Mouse (Mus musculus) neural tube, embryonic 15.5 days (tissue): Measurements from ENCODE around the gene Ift20. TPM values are rescaled to one million over a fixed set of nuclear protein-coding genes. Genes with fewer than 3 reads are reported as not detected.
A peak's percentile ranks its signal among the peaks of the same experiment; 100 is the strongest.

Source experiments
- ATAC-seq: fragments of 200-750 bp; cut with Nextera tagmentation; 2 replicates; pipeline ENCODE4 v1.8.0; 2017; ENCODE audit warnings: mild to moderate bottlenecking, moderate TSS enrichment, moderate library complexity; ENCODE audit not compliant: low FRiP score
- H3K27ac ChIP-seq: fragments of 300-500 bp; sonication (generic); replicated peaks from 2 replicates; pipeline ENCODE4 v1.5.1; 2015; ENCODE audit warnings: mild to moderate bottlenecking, inconsistent platforms
- H3K27me3 ChIP-seq: fragments of 300-500 bp; sonication (generic); replicated peaks from 2 replicates; pipeline ENCODE4 v1.6.1; 2015; ENCODE audit warnings: inconsistent platforms
- H3K36me3 ChIP-seq: fragments of 300-500 bp; sonication (generic); 2 replicates; pipeline ENCODE4 v1.6.1; 2015; ENCODE audit warnings: inconsistent platforms
- H3K4me1 ChIP-seq: fragments of 300-500 bp; sonication (generic); 2 replicates; pipeline ENCODE4 v1.6.1; 2015; ENCODE audit warnings: inconsistent platforms
- H3K4me2 ChIP-seq: fragments of 300-500 bp; sonication (generic); 2 replicates; pipeline ENCODE4 v1.6.1; 2015; ENCODE audit warnings: inconsistent platforms, mild to moderate bottlenecking, moderate library complexity
- H3K4me3 ChIP-seq: fragments of 300-500 bp; sonication (generic); replicated peaks from 2 replicates; pipeline ENCODE4 v1.5.1; 2015; ENCODE audit warnings: mild to moderate bottlenecking, inconsistent platforms
- H3K9ac ChIP-seq: fragments of 300-500 bp; sonication (generic); replicated peaks from 2 replicates; pipeline ENCODE4 v1.6.1; 2015; ENCODE audit warnings: mild to moderate bottlenecking, inconsistent platforms
- H3K9me3 ChIP-seq: fragments of 300-500 bp; sonication (generic); replicated peaks from 2 replicates; pipeline ENCODE4 v1.6.1; 2016; ENCODE audit warnings: inconsistent platforms
- WGBS: fragments of 180-500 bp; shearing (Covaris S2); methylation state at CpG from one replicate; pipeline ENCODE4 v1.1.7; 2015; ENCODE audit warnings: mixed read lengths; 5-methylcytosine and 5-hydroxymethylcytosine counted together
- polyA plus RNA-seq: library from polyadenylated mRNA; unstranded; fragments of >200 nt; fragmentation: Nextera tagmentation; extraction: Ambion mirVana; gene quantifications from 2 replicates; pipeline ENCODE4 v1.2.1, GENCODE M21; 2015

Ift20 gene
- polyA plus RNA-seq, 1 experiment from 2014 or later: 120 TPM

DNA sequence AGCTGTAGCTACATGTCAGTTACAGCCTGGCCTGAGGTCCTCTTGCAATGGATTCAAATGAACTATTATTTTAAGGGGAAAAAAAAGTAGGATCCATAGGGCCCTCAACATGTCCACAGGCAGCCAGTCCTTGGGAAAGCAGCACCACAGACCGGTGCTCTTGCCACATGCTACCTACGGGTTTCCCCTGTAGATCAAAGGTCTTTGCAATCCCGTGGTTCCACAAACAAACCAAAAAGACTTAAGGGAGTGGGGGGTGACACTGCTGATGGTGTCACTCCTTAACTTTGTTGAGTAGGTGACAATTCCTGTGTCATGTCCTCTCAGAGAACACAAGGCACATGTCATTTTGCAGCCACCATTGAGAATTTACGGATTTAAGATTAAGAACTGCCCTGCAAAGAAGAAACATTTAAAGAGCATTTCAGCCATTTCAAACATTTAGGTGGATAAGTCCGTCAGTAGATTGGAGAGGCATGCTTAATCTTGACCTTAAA is 13.4 kb downstream of the Ift20 start:
- peaks cover 23% of the 10 kb centered on the region for H3K4me1 ChIP-seq
- peak overlapping the region; percentile 76 for H3K4me2 ChIP-seq
- WGBS: 15% methylated on average over 5 of the region's 5 CpGs
- H3K27me3 ChIP-seq: no peaks in the 10 kb centered on the region
- no peak overlapping the region for H3K27ac ChIP-seq
- H3K4me3 ChIP-seq: peak overlapping the region; percentile 66
- peaks cover 5% of the 10 kb centered on the region; the same call in 1 of the 2 replicates for H3K36me3 ChIP-seq
- ATAC-seq: no peak
- peak overlapping the region; percentile 70; the same call in 1 of the 2 replicates for H3K9ac ChIP-seq
- 0 out of 2 replicates have a peak, but pooled peaks cover 5% of the 10 kb centered on the region for H3K9me3 ChIP-seq

DNA sequence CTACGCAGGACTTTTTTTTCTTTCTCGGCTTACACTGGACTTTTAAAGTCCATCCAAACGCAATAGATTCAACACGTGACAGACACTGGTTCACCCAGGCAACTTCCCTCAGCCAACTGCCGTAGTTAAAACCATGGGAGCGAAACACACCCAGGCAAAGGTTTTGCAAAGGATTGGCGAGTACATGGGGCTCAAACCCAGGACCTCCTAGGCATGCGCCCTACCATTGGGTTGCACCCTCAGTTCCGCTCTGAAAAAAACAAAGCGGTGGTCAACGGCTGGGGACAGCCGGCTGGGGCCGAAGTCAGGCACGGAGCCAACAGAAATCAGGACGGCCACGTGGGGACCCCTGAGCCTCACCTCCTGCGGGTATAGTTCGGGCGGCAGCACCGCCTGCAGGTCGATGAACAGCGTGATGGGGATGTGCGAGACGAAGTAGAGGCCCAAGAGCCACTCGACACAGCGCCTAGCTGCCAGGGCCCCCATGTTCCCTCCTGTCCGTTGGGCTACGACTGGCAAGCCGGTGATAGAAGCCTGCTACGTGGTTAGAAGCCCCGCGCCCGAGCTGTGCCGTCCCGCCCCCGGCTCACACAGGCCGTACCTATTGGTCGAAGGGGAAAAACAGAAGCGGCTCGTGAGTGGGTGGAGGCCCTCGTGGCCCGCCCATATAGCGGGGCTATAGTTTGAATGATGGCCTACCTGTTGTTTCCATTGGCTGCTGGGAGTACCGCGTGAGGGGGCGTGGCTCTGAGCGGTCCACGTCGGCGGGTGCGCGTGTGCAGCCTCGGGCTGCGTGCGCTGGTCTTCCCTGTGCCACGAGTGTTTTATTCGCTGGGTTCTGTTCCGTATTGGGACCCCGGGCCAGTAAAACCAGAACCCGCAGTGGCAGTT is 14.3 kb downstream of the Ift20 start, which contains the start of gene Tmem97:
Gene Tmem97 (minus strand): TSS at position 610 of the 891 bp plus-strand sequence.
- under 1% methylated on average over 60 of the region's 60 CpGs for WGBS
- Histone ChIP-seq H3K4me2 (peak within 1 kb of the TSS; percentile 76), H3K27ac (peak within 1 kb of the TSS; percentile 92), H3K36me3 (peaks cover under 1% of the 10 kb centered on the region; the same call in 1 of the 2 replicates), H3K4me3 (peak within 1 kb of the TSS; percentile 66), H3K27me3 (no peaks in the 10 kb centered on the region), H3K9ac (peak within 1 kb of the TSS; percentile 70), H3K4me1 (peaks cover 23% of the 10 kb centered on the region), H3K9me3 (0 out of 2 replicates have a peak, but pooled peaks cover 5% of the 10 kb centered on the region)
- ATAC-seq: peak; percentile 99

DNA sequence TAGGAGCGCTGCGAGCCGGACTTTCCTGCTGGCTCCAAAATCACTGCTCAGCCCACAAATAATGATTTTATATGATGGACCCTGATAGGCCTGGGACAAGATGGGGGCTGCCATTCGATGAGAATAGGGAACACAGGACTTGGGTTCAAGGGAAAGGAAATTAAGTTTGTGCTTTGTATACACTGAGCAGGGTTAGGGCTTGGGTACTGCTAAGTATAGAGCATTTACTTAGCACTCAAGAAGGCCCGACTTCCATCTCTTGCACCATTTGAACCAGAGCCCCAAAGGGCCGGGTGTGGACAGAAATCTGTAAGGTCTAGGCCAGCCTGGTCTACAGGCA is 14.9 kb downstream of the Ift20 start:
- 0 out of 2 replicates have a peak, but pooled peaks cover 5% of the 10 kb centered on the region for H3K9me3 ChIP-seq
- peak; percentile 51 for ATAC-seq
- H3K4me3 ChIP-seq: peak overlapping the region; percentile 66
- H3K27me3 ChIP-seq: no peaks in the 10 kb centered on the region
- no peaks in the 10 kb centered on the region for H3K36me3 ChIP-seq
- H3K4me1 ChIP-seq: peaks cover 23% of the 10 kb centered on the region
- peak overlapping the region; percentile 92 for H3K27ac ChIP-seq
- peak overlapping the region; percentile 76 for H3K4me2 ChIP-seq
- WGBS: 30% methylated on average over 6 of the region's 6 CpGs
- H3K9ac ChIP-seq: peak overlapping the region; percentile 58

DNA sequence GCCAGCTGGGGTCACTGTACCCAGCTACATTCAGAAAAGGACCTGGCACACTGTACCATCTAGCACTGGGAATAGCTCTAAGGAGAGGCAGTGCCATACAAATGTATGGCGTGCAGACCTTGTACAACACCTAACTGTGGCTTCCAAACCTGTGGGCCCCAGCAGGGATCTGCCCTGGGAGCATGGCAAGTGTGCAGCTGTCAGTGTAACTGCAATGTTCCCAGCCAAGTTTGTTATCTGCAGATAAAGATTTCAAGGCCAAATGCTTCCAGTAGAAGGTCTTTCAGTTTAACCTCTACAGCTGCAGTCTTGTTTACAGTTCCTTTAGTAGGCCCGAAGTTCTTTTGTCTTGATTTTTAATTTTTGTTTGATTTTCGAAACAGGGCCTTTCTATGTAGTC is 19.5 kb downstream of the Ift20 start:
- ATAC-seq: no peak
- Histone ChIP-seq H3K4me2 (no peak overlapping the region), H3K27me3 (no peaks in the 10 kb centered on the region), H3K9ac (no peak overlapping the region), H3K27ac (no peak overlapping the region), H3K4me1 (peaks cover 4% of the 10 kb centered on the region; the same call in 1 of the 2 replicates), H3K4me3 (no peak overlapping the region), H3K9me3 (0 out of 2 replicates have a peak, but pooled peaks cover 5% of the 10 kb centered on the region), H3K36me3 (no peaks in the 10 kb centered on the region)
- 84% methylated on average over 3 of the region's 3 CpGs for WGBS

DNA sequence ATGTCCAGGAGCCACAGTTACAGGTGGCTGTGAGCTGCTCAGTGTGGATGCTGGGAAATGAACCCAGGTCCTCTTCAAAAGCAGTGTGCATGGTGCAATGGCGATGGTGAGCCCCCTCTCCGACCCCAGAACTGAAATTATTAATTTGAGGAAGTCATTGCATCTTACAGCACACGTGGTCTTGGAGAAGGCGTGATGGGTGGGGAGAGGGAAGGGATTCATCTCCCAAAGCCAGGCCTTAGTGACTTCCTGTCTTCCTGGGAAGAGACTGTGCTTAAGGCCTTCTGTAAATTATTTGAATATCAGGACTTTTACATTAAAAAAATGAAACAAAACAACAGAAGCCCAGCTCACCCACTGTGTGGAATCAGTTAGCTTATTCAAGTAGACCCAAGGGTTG is 19.9 kb downstream of the Ift20 start:
- Histone ChIP-seq H3K36me3 (no peaks in the 10 kb centered on the region), H3K9ac (no peak overlapping the region), H3K27me3 (no peaks in the 10 kb centered on the region), H3K27ac (no peak overlapping the region), H3K4me2 (no peak overlapping the region), H3K9me3 (0 out of 2 replicates have a peak, but pooled peaks cover 5% of the 10 kb centered on the region), H3K4me3 (no peak overlapping the region), H3K4me1 (peaks cover 2% of the 10 kb centered on the region; the same call in 1 of the 2 replicates)
- ATAC-seq: no peak
- 88% methylated on average over 4 of the region's 4 CpGs for WGBS

DNA sequence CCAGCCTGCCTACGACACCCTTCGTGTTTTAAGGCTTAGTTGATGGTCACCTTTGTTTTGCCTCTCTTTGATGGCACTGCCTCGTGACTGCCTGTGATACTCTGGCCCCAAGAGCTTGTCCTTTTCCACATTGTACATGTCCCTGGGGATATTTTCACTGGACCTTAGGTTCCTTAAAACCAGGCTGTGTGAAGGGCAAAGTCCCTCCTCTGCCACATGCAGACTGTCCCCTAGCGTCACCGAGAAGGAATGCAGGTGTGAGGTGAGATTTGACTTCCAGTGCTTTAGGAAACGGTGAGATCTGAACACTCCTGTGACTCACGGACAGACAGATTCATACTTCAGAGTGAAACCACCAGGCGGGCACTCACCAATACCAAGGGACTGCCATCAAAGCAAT is 21.1 kb downstream of the Ift20 start:
- WGBS: 61% methylated on average over 8 of the region's 8 CpGs
- no peak for ATAC-seq
- Histone ChIP-seq H3K4me3 (no peak overlapping the region), H3K36me3 (no peaks in the 10 kb centered on the region), H3K27me3 (no peaks in the 10 kb centered on the region), H3K9me3 (0 out of 2 replicates have a peak, but pooled peaks cover 5% of the 10 kb centered on the region), H3K9ac (no peak overlapping the region), H3K4me1 (no peaks in the 10 kb centered on the region), H3K4me2 (no peak overlapping the region), H3K27ac (no peak overlapping the region)

DNA sequence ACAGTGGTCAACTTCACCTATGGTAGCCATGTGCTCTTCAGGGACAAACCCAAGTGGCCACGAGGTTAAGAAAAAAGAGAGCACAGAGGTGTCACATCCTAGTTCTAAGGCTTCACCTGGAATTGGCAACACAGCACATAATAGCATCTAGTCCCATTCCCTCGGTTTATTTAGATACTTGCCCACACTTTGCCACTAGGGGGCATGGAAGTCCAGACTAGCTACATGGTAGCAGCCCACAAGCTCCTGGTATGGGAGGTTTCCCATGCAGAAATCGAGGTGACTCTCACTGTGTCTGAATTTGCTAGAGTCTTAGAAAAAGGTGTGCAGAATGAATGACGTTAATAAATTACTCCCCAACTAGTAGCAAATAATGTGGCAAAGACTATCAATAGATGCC is 24.3 kb downstream of the Ift20 start:
- Histone ChIP-seq H3K4me1 (no peaks in the 10 kb centered on the region), H3K4me2 (no peak overlapping the region), H3K9ac (no peak overlapping the region), H3K36me3 (0 out of 2 replicates have a peak, but pooled peaks cover 2% of the 10 kb centered on the region), H3K9me3 (no peaks in the 10 kb centered on the region), H3K27ac (no peak overlapping the region), H3K4me3 (no peak overlapping the region), H3K27me3 (no peaks in the 10 kb centered on the region)
- WGBS: 20% methylated on average over 4 of the region's 4 CpGs
- ATAC-seq: peak; percentile 74; the same call in 1 of the 2 replicates

DNA sequence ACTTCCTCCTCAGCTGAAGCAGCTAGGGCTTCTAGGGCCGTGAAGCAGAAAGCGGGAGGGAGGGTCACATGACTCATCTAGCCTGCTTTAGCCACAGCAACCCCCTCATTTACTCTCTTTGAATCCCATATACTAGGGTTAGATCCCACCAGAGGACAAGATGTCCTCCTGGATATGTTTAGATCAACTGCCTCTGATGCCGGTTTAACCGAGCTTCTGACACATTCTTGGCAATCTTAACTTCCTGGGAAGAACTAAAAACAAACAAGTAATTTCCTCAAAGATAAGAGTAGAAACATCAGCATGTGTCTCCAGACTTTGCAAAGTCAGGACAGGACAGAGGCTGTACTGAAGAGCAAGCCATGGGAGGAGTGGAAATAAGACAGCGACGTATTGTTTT is 30.6 kb downstream of the Ift20 start:
- no peak for ATAC-seq
- no peak overlapping the region for H3K4me2 ChIP-seq
- H3K9ac ChIP-seq: no peak overlapping the region
- H3K27ac ChIP-seq: no peak overlapping the region
- H3K9me3 ChIP-seq: no peaks in the 10 kb centered on the region
- 79% methylated on average over 6 of the region's 6 CpGs for WGBS
- no peaks in the 10 kb centered on the region for H3K27me3 ChIP-seq
- H3K4me3 ChIP-seq: no peak overlapping the region
- H3K4me1 ChIP-seq: no peaks in the 10 kb centered on the region
- peaks cover 24% of the 10 kb centered on the region for H3K36me3 ChIP-seq

DNA sequence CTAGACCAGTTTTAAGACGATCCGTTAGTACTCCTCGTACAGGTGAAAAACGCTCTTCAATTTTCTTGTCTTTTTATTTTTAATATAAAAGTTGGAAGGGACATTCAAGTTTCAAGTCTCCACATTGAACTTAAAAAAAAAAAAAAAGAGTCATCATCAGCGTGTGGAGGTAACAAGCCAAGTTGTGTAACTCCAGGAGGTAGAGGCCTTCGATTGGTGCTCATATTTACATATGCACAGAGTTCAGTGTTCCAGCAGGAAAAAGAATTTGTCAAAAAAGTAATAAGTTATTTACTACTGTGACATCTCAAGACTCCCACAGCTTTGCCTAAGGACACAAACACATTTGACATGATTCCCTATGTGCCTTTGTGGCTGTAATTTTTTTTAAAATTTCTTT is 31.5 kb downstream of the Ift20 start:
- Histone ChIP-seq H3K27ac (no peak overlapping the region), H3K9me3 (no peaks in the 10 kb centered on the region), H3K4me2 (no peak overlapping the region), H3K9ac (no peak overlapping the region), H3K4me3 (no peak overlapping the region), H3K36me3 (peaks cover 24% of the 10 kb centered on the region), H3K4me1 (no peaks in the 10 kb centered on the region), H3K27me3 (no peaks in the 10 kb centered on the region)
- ATAC-seq: no peak
- 90% methylated on average over 6 of the region's 6 CpGs for WGBS

DNA sequence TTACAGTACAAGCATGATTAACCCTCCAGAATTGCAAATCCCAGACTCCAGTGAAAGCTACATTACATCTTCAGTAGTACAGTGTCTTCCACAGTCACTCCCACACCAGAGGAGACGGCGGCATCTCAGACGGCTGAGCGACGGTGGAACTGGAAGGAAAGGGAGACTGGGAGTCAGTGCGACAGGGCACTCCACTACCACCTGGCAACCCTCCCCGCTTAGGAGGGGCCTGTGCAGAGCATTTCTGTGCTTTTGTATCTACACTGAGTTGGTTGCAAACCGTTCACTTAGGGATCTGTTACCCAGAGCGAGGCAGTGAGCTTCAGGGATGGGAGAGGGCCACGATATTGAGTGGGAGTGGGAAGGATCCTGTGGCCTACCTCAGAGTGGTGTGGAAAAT is 32.7 kb downstream of the Ift20 start:
- H3K9ac ChIP-seq: no peak overlapping the region
- H3K27ac ChIP-seq: no peak overlapping the region
- H3K9me3 ChIP-seq: no peaks in the 10 kb centered on the region
- no peaks in the 10 kb centered on the region for H3K27me3 ChIP-seq
- H3K36me3 ChIP-seq: peaks cover 31% of the 10 kb centered on the region
- WGBS: 89% methylated on average over 10 of the region's 10 CpGs
- no peaks in the 10 kb centered on the region for H3K4me1 ChIP-seq
- H3K4me3 ChIP-seq: no peak overlapping the region
- H3K4me2 ChIP-seq: no peak overlapping the region
- ATAC-seq: no peak

DNA sequence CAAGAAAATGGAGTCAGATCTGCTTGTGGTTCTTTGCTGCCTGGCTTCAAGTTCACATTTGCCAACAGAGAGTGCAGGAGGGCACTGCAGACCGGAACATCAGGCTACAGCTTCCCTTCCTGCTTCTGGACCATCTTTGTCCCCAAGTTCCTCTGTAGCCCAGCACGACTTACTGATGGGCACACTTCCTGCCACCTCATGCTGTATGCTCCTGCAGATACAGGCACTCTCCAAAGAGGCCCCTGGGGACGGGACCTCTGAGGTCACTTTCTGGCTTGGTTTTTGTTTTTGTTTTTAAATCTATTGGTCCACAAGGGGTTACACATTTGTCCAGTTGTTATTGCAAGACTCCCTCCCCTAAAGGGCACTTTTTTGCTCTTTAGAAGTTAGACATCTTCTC is 33.6 kb downstream of the Ift20 start:
- WGBS: 82% methylated on average over 3 of the region's 3 CpGs
- no peaks in the 10 kb centered on the region for H3K4me1 ChIP-seq
- H3K4me2 ChIP-seq: no peak overlapping the region
- H3K9ac ChIP-seq: no peak overlapping the region
- no peak for ATAC-seq
- H3K27ac ChIP-seq: no peak overlapping the region
- H3K27me3 ChIP-seq: no peaks in the 10 kb centered on the region
- no peak overlapping the region for H3K4me3 ChIP-seq
- peaks cover 35% of the 10 kb centered on the region for H3K36me3 ChIP-seq
- no peaks in the 10 kb centered on the region for H3K9me3 ChIP-seq

DNA sequence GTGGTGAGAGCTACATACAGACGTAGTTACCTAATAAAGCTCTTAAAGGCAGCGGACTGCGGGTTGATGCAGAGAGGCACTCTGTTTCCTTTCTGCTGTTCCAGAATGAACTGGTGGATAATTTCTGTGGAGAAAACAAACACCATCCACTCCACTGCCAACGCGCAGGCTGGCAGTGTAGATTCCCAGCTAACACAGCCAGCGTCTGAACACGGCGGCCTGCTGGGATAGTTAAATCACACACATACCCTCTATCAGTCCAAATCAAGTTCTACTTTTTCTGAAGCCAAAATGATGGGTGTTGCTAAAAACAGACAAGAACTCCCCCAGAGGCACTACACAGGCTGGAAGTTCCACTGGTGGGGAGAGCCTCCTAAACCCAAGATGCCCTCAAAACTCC is 35.3 kb downstream of the Ift20 start:
- Histone ChIP-seq H3K9me3 (no peaks in the 10 kb centered on the region), H3K4me3 (no peak overlapping the region), H3K36me3 (peaks cover 35% of the 10 kb centered on the region), H3K27me3 (no peaks in the 10 kb centered on the region), H3K4me1 (no peaks in the 10 kb centered on the region), H3K9ac (no peak overlapping the region), H3K27ac (no peak overlapping the region), H3K4me2 (no peak overlapping the region)
- no peak for ATAC-seq
- 91% methylated on average over 8 of the region's 8 CpGs for WGBS
